Mouse (Mus musculus) lung, embryonic 14.5 days (tissue): Measurements from ENCODE around the gene Nt5dc3. TPM values are rescaled to one million over a fixed set of nuclear protein-coding genes. Genes with fewer than 3 reads are reported as not detected.

ENCODE experiments used
- ATAC-seq: fragments of 200-750 bp; cut with Nextera tagmentation; 2 replicates; pipeline ENCODE4 v1.8.0; 2017; ENCODE audit warnings: mild to moderate bottlenecking, moderate TSS enrichment, moderate library complexity; ENCODE audit not compliant: insufficient read depth
- DNase-seq: peaks from one replicate; pipeline ENCODE4 v3.0.0-alpha.2; 2015
- H3K27ac ChIP-seq: fragments of 300-500 bp; sonication (generic); 2 replicates; pipeline ENCODE4 v1.5.1; 2014; ENCODE audit warnings: low read depth, mild to moderate bottlenecking, moderate library complexity
- H3K27me3 ChIP-seq: fragments of 300-500 bp; sonication (generic); 2 replicates; pipeline ENCODE4 v1.6.1; 2014; ENCODE audit warnings: low read length, control low read depth; ENCODE audit not compliant: insufficient read depth
- H3K36me3 ChIP-seq: fragments of 300-500 bp; sonication (generic); 2 replicates; pipeline ENCODE4 v1.6.1; 2014; ENCODE audit warnings: control low read depth; ENCODE audit not compliant: insufficient read depth
- H3K4me1 ChIP-seq: fragments of 300-500 bp; sonication (generic); 2 replicates; pipeline ENCODE4 v1.6.1; 2014; ENCODE audit warnings: antibody characterized with exemption, control low read depth; ENCODE audit not compliant: insufficient read depth
- H3K4me2 ChIP-seq: fragments of 300-500 bp; sonication (generic); 2 replicates; pipeline ENCODE4 v1.6.1; 2014; ENCODE audit warnings: mild to moderate bottlenecking
- H3K4me3 ChIP-seq: fragments of 300-500 bp; sonication (generic); 2 replicates; pipeline ENCODE4 v1.5.1; 2014; ENCODE audit warnings: low read depth, low read length
- H3K9ac ChIP-seq: fragments of 300-500 bp; sonication (generic); 2 replicates; pipeline ENCODE4 v1.6.1; 2014
- H3K9me3 ChIP-seq: fragments of 300-500 bp; sonication (generic); 2 replicates; pipeline ENCODE4 v1.6.1; 2016; ENCODE audit warnings: low read depth, low read length, control low read depth
- CTCF ChIP-seq: IDR thresholded peaks from 2 replicates; pipeline ENCODE4 v1.5.1; 2016; ENCODE audit warnings: antibody characterized with exemption, low read depth
- WGBS: fragments of 180-500 bp; shearing (Covaris S2); extraction: QIAGEN DNeasy Blood & Tissue Kit; methylation state at CpG from one replicate; pipeline ENCODE4 v1.1.7; 2014; 5-methylcytosine and 5-hydroxymethylcytosine counted together
- polyA plus RNA-seq: library from polyadenylated mRNA; unstranded; fragments of >200 nt; fragmentation: Nextera tagmentation; extraction: Ambion mirVana; gene quantifications from 2 replicates; pipeline ENCODE4 v1.2.1, GENCODE M21; 2014

The Nt5dc3 gene
- polyA plus RNA-seq, 1 experiment from 2014 or later: 1.9 TPM

DNA sequence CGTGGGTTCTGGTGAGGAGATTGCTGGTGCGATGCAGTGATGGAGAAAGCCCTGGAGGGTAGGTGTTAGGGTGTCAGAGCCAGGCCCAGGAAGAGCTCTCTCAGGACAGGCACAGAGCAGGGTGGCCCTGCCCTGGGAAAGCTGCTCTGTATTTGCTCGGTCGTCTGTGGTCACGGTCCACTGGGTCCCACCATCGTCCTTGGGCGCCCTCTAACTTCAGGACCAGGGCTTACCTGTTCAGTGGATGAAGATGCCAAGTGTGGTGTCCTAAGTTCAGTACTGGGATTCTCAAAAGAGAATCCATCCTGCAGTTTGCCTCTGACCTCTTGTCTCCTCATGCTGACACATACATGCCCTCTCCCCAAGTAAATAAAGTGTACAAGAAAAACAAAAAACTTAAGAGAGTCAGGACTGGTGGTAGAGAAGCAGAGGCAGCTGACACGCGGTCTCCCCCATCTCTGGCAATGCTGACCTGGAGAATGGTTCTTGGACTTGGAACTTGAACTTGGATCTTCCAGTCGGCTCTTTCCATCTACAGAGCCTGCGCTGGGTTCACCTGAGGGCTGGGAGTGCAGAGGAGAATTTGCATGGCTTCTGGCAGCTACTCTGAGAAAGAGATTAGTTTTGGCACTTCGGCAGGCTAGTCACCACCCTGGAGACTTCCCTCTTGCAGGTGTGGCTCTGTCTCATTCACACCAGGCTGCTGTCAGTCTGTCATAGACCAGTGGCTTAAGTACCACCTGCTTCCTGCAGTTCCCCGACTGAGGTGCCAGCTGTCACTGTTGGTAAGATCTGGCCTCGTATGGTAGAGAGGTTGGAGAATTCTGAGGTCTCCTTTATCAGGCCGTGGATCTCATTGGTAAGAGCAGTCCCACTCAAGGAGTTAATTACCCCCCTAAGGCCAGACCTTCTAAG, 49.7 kb downstream of the Nt5dc3 start:
- Histone ChIP-seq H3K27me3 (no peaks in the 10 kb centered on the region), H3K36me3 (peaks cover 16% of the 10 kb centered on the region; the same call in 1 of the 2 replicates), H3K27ac (no peak overlapping the region), H3K9ac (no peak overlapping the region), H3K9me3 (no peaks in the 10 kb centered on the region), H3K4me2 (no peak overlapping the region), H3K4me1 (no peaks in the 10 kb centered on the region), H3K4me3 (no peak overlapping the region)
- no peak; the same call in 1 of the 2 replicates for TF ChIP-seq CTCF
- 80% methylated on average over 15 of the region's 15 CpGs for WGBS
- ATAC-seq (no peak), DNase-seq (no peak)

GRCm38 (mm10) chr10:86829515-86829914, 50.7 kb downstream of the Nt5dc3 start:
- H3K9ac ChIP-seq: no peak overlapping the region
- DNase-seq (no peak), ATAC-seq (no peak)
- WGBS: 84% methylated on average over 2 of the region's 2 CpGs
- TF ChIP-seq CTCF: peak; percentile 37; the same call in 1 of the 2 replicates
- H3K9me3 ChIP-seq: no peaks in the 10 kb centered on the region
- H3K4me1 ChIP-seq: no peaks in the 10 kb centered on the region
- H3K36me3 ChIP-seq: peaks cover 15% of the 10 kb centered on the region; the same call in 1 of the 2 replicates
- H3K27me3 ChIP-seq: no peaks in the 10 kb centered on the region
- H3K4me3 ChIP-seq: no peak overlapping the region
- no peak overlapping the region for H3K27ac ChIP-seq
- H3K4me2 ChIP-seq: no peak overlapping the region

GRCm38 (mm10) chr10:86836784-86837183, 58.0 kb downstream of the Nt5dc3 start:
- H3K4me2 ChIP-seq: no peak overlapping the region
- 79% methylated on average over 4 of the region's 4 CpGs for WGBS
- DNase-seq: no peak
- no peak for TF ChIP-seq CTCF
- no peaks in the 10 kb centered on the region for H3K27me3 ChIP-seq
- H3K9me3 ChIP-seq: no peaks in the 10 kb centered on the region
- H3K9ac ChIP-seq: no peak overlapping the region
- no peak overlapping the region for H3K27ac ChIP-seq
- 0 out of 2 replicates have a peak, but pooled peaks cover 4% of the 10 kb centered on the region for H3K36me3 ChIP-seq
- H3K4me3 ChIP-seq: no peak overlapping the region
- H3K4me1 ChIP-seq: no peaks in the 10 kb centered on the region
- no peak for ATAC-seq

DNA sequence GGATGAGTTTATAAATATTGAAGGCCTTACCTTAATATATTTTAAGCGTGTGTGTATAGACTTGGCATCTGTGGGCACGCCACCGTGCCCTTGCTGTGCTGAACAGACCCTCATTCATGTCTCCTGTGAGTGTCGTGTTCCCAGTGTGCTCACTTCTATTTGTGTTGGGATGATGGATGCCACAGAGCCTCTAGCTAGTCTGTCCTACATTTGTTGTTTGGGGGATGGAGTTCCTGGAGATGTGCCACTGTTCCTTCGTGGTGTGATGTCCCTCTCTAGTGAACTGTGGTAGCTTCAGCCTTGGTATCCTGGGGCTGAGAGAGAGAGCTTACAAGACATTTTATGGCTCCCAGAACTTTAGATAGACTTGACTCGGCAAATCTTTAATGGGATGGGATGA, 60.0 kb downstream of the Nt5dc3 start:
- WGBS: 83% methylated on average over 6 of the region's 6 CpGs
- no peak for DNase-seq
- ATAC-seq: no peak

DNA sequence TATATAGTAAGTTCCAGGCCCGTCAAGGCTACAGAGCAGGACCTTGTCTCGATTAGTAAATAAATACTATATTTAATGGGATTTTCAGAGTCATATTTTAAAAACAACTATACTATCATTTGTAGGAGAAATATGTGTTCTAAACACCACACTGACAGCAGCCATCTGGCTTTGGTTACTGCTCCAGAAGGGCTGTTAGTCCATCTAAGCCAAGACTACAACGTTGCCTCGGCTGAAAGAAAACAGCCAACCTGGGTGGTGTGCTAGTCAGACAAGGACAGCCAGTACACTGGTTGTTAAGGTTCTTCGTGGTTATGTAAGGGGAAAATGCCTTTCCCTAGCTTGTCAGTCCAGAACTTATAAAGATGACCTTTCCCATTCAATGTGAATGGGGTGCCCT, 63.9 kb downstream of the Nt5dc3 start:
- Histone ChIP-seq H3K36me3 (no peaks in the 10 kb centered on the region), H3K27ac (no peak overlapping the region), H3K9me3 (no peaks in the 10 kb centered on the region), H3K9ac (no peak overlapping the region), H3K4me1 (no peaks in the 10 kb centered on the region), H3K4me2 (no peak overlapping the region), H3K27me3 (no peaks in the 10 kb centered on the region), H3K4me3 (no peak overlapping the region)
- 66% methylated on average over 5 of the region's 5 CpGs for WGBS
- no peak for TF ChIP-seq CTCF
- DNase-seq (no peak), ATAC-seq (no peak)

More for the DNA sequence above, 60.0 kb downstream of the Nt5dc3 start:
- H3K9ac ChIP-seq: no peak overlapping the region
- H3K4me2 ChIP-seq: no peak overlapping the region
- H3K27me3 ChIP-seq: no peaks in the 10 kb centered on the region
- no peak overlapping the region for H3K27ac ChIP-seq
- H3K4me3 ChIP-seq: no peak overlapping the region
- no peak for TF ChIP-seq CTCF
- H3K9me3 ChIP-seq: no peaks in the 10 kb centered on the region
- 0 out of 2 replicates have a peak, but pooled peaks cover 3% of the 10 kb centered on the region for H3K36me3 ChIP-seq
- no peaks in the 10 kb centered on the region for H3K4me1 ChIP-seq

DNA sequence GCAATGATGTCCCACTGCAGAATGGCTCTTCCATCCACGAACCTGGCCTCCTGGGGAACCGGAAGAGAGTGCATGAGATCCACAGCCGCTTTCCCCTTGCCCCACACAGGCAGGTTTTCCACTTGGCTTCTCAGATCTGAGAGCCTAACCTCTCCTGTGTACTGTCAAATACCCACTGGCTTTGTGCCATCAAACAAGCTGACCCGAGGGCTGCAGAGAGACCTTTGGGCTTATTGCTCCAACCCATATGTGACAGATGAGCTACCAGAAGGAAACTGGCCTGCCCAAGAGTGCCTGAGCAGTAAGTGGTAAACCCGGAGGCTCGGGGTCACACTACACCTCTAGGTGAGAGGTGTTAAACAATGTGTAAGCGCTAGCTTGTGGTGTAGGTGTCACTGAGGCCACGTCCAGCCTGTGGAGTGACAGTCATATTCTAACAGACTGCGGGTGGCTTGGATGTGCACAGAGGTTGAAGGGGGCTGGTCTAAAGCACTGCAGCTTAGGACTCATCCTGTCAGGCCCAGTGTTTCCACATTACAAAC, 68.2 kb downstream of the Nt5dc3 start:
- no peak overlapping the region for H3K4me2 ChIP-seq
- H3K27me3 ChIP-seq: no peaks in the 10 kb centered on the region
- no peaks in the 10 kb centered on the region for H3K4me1 ChIP-seq
- no peak overlapping the region for H3K9ac ChIP-seq
- 44% methylated on average over 9 of the region's 9 CpGs for WGBS
- H3K36me3 ChIP-seq: no peaks in the 10 kb centered on the region
- no peaks in the 10 kb centered on the region for H3K9me3 ChIP-seq
- no peak for TF ChIP-seq CTCF
- ATAC-seq: 0 out of 2 replicates have a peak, but pooled peaks have one; percentile 7
- no peak overlapping the region for H3K4me3 ChIP-seq
- H3K27ac ChIP-seq: no peak overlapping the region
- no peak for DNase-seq

DNA sequence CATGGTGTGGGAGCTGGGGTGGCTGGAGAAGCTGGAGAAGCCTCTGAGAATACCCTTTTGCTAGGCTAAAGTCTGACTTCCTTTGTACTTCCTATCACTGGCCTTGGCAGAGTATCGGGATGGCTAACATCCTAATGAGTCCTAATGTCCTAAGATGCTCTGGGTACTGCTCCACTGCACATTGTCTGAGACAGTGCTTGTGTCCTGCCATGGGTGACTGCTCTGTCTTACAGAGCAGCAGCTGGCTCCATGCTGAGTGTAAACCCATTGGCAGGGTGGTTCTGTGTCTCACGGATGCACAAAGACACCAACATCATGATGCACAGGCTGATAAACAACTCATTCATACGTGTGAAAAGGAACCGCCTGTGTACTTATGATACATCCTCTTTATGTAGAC, 70.3 kb downstream of the Nt5dc3 start:
- Histone ChIP-seq H3K9ac (no peak overlapping the region), H3K4me2 (no peak overlapping the region), H3K4me3 (no peak overlapping the region), H3K27ac (no peak overlapping the region), H3K27me3 (no peaks in the 10 kb centered on the region), H3K36me3 (no peaks in the 10 kb centered on the region), H3K4me1 (no peaks in the 10 kb centered on the region), H3K9me3 (no peaks in the 10 kb centered on the region)
- ATAC-seq (no peak), DNase-seq (no peak)
- 82% methylated on average over 4 of the region's 4 CpGs for WGBS
- no peak for TF ChIP-seq CTCF
